Mouse (Mus musculus): ENCODE data around the gene Elovl1. TPM values are rescaled to one million over a fixed set of nuclear protein-coding genes. Genes with fewer than 3 reads are reported as not detected.

The Elovl1 gene
- polyA plus RNA-seq, 1 experiment, result 99.5 TPM

DNA sequence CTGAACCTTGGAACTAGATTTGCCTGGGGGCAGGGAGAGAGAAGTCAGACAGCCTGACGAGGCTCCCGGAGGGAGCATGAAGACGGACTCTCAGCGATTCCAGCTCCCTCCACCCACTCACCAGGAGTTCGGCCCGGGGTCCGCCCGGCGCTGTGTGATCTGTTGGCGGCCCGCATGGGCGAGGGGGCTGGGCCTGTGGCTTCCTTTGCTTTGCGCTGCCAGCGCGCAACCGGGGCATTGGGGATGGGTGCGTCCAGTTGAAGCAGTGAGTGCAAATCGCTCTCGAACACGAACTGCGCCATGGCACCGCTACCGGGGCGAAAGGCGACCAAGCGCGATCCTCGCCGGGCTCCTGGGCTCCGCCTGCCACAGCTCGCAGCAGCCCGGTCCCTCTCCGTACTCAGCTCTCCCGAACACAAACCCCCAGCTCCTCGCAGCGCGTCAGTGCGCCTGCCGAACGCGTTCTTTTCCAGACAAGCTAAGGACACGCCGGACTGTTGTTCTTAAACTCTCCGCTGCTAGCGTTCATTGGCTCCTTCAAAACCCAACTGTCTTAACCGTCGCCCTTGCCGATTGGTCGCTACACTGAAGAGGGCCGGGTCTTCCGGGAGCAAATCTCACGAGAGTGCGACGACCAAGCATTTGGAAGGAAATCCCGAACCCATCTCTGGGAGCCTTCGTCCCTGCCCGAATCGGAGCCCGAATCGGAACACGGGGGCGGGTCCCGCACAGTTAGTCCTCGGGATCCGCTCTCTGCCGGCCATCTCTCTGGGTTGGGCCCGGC is 9.1 kb downstream of the Elovl1 start, which contains the start of gene Cdc20:
TSS of gene Cdc20 (minus strand) at position 533 of the 784 bp plus-strand sequence.
- TF ChIP-seq CTCF (IDR thresholded peaks at IDR 0.05; ENCODE audit: control insufficient read depth, insufficient read depth, low read length), result no peak
- peak; percentile 63 for TF ChIP-seq POLR2A (IDR thresholded peaks at IDR 0.05; ENCODE audit: borderline replicate concordance, control insufficient read depth, low read depth, low read length)
- under 1% methylated on average over 67 of the region's 67 CpGs for WGBS
- Histone ChIP-seq H3K27ac (ENCODE audit: control insufficient read depth, insufficient read depth, low read depth, low read length, poor library complexity) (peak within 1 kb of the TSS; percentile 89), H3K4me3 (replicated peaks; ENCODE audit: control insufficient read depth, low read depth, low read length) (peak within 1 kb of the TSS; percentile 85), H3K4me1 (ENCODE audit: control insufficient read depth, insufficient read depth, low read length) (peaks cover 3% of the 10 kb centered on the region; the same call in 1 of the 2 replicates)

- 13% methylated on average over 12 of the region's 12 CpGs for WGBS
- peaks cover 3% of the 10 kb centered on the region; the same call in 1 of the 2 replicates for H3K4me1 ChIP-seq (ENCODE audit: control insufficient read depth, insufficient read depth, low read length)
Measured at GRCm38 (mm10) chr4:118437829-118438253, 9.9 kb downstream of the Elovl1 start.

DNA sequence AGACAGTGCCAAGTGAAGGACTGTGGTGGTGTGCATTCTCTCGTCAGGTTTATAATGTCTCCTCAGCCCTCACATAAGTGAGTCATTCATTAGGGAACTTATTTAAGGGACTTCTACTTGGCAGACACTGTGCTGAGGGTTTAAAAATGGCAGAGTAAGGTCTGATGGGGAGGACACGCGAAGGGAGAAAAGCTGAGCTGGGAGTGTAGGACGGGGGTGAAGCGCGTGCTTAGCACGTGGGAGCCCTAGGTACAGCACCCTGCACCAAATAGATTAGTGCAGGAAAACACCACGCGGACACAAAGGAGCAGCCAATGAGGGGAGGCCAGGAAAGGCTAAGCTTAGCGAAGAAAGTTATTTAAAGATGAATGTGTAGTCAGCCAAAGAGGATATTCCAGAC is 17.2 kb downstream of the Elovl1 start:
- no peak for TF ChIP-seq CTCF (IDR thresholded peaks at IDR 0.05; ENCODE audit: control insufficient read depth, insufficient read depth, low read length)
- TF ChIP-seq POLR2A (IDR thresholded peaks at IDR 0.05; ENCODE audit: borderline replicate concordance, control insufficient read depth, low read depth, low read length), result no peak
- no peak overlapping the region for H3K4me3 ChIP-seq (replicated peaks; ENCODE audit: control insufficient read depth, low read depth, low read length)
- H3K27ac ChIP-seq (ENCODE audit: control insufficient read depth, insufficient read depth, low read depth, low read length, poor library complexity), result no peak overlapping the region
- H3K4me1 ChIP-seq (ENCODE audit: control insufficient read depth, insufficient read depth, low read length), result no peaks in the 10 kb centered on the region
- WGBS, result 84% methylated on average over 10 of the region's 10 CpGs

More at GRCm38 (mm10) chr4:118437829-118438253, 9.9 kb downstream of the Elovl1 start:
- H3K27ac ChIP-seq (ENCODE audit: control insufficient read depth, insufficient read depth, low read depth, low read length, poor library complexity), result peak overlapping the region; percentile 89
- peak overlapping the region; percentile 56 for H3K4me3 ChIP-seq (replicated peaks; ENCODE audit: control insufficient read depth, low read depth, low read length)
- TF ChIP-seq CTCF (IDR thresholded peaks at IDR 0.05; ENCODE audit: control insufficient read depth, insufficient read depth, low read length), result no peak
- no peak for TF ChIP-seq POLR2A (IDR thresholded peaks at IDR 0.05; ENCODE audit: borderline replicate concordance, control insufficient read depth, low read depth, low read length)

GRCm38 (mm10) chr4:118445781-118446414 is 18.0 kb downstream of the Elovl1 start:
- Histone ChIP-seq H3K4me1 (ENCODE audit: control insufficient read depth, insufficient read depth, low read length) (no peaks in the 10 kb centered on the region), H3K4me3 (replicated peaks; ENCODE audit: control insufficient read depth, low read depth, low read length) (no peak overlapping the region), H3K27ac (ENCODE audit: control insufficient read depth, insufficient read depth, low read depth, low read length, poor library complexity) (no peak overlapping the region)
- no peak for TF ChIP-seq POLR2A (IDR thresholded peaks at IDR 0.05; ENCODE audit: borderline replicate concordance, control insufficient read depth, low read depth, low read length)
- no peak for TF ChIP-seq CTCF (IDR thresholded peaks at IDR 0.05; ENCODE audit: control insufficient read depth, insufficient read depth, low read length)
- WGBS, result 74% methylated on average over 18 of the region's 18 CpGs

- Histone ChIP-seq H3K4me3 (replicated peaks; ENCODE audit: control insufficient read depth, low read depth, low read length) (no peak overlapping the region), H3K4me1 (ENCODE audit: control insufficient read depth, insufficient read depth, low read length) (no peaks in the 10 kb centered on the region), H3K27ac (ENCODE audit: control insufficient read depth, insufficient read depth, low read depth, low read length, poor library complexity) (no peak overlapping the region)
- TF ChIP-seq CTCF (IDR thresholded peaks at IDR 0.05; ENCODE audit: control insufficient read depth, insufficient read depth, low read length), result no peak
- TF ChIP-seq POLR2A (IDR thresholded peaks at IDR 0.05; ENCODE audit: borderline replicate concordance, control insufficient read depth, low read depth, low read length), result no peak
- 75% methylated on average over 24 of the region's 24 CpGs for WGBS
Measured at GRCm38 (mm10) chr4:118446415-118447153, 18.7 kb downstream of the Elovl1 start.

- Histone ChIP-seq H3K27ac (ENCODE audit: control insufficient read depth, insufficient read depth, low read depth, low read length, poor library complexity) (no peak within 1 kb of the TSS; the same call in 1 of the 2 replicates), H3K4me1 (ENCODE audit: control insufficient read depth, insufficient read depth, low read length) (no peaks in the 10 kb centered on the region), H3K4me3 (replicated peaks; ENCODE audit: control insufficient read depth, low read depth, low read length) (no peak within 1 kb of the TSS)
- TF ChIP-seq POLR2A (IDR thresholded peaks at IDR 0.05; ENCODE audit: borderline replicate concordance, control insufficient read depth, low read depth, low read length) (no peak), CTCF (IDR thresholded peaks at IDR 0.05; ENCODE audit: control insufficient read depth, insufficient read depth, low read length) (no peak)
- 22% methylated on average over 9 of the region's 9 CpGs for WGBS
Measured at GRCm38 (mm10) chr4:118457345-118457975, 29.6 kb downstream of the Elovl1 start, which contains the start of gene Mpl. Mpl (minus strand) TSS chr4:118457513.

DNA sequence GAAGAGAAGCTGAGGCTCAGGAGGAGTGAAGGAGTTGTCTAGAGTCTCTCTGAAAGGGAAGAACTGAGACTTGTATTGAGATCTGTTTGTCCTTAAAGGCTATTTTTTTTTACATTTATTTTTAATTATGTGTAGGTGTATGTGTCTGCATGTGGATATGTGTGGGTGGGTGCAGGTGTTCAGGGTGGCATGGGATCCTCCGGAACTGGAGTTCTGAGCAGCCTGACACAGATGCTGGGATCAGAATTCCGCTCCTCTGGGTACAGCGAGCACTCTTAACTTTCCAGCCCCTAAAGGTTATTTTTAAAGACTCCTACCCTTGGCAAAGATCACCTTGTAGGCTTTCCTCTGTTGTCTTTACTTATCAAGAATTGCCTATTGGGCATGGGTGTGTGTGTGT is 37.1 kb downstream of the Elovl1 start:
- TF ChIP-seq POLR2A (IDR thresholded peaks at IDR 0.05; ENCODE audit: borderline replicate concordance, control insufficient read depth, low read depth, low read length) (no peak), CTCF (IDR thresholded peaks at IDR 0.05; ENCODE audit: control insufficient read depth, insufficient read depth, low read length) (no peak)
- no peak overlapping the region for H3K27ac ChIP-seq (ENCODE audit: control insufficient read depth, insufficient read depth, low read depth, low read length, poor library complexity)
- 80% methylated on average over 3 of the region's 3 CpGs for WGBS
- H3K4me1 ChIP-seq (ENCODE audit: control insufficient read depth, insufficient read depth, low read length), result no peaks in the 10 kb centered on the region
- H3K4me3 ChIP-seq (replicated peaks; ENCODE audit: control insufficient read depth, low read depth, low read length), result no peak overlapping the region
